Mouse (Mus musculus) stomach, postnatal 0 days (tissue): ENCODE data around the gene Mndal.
"Not testable (repeated sequence)": the region's sequence is repeated elsewhere in the genome, so short reads cannot be mapped to it uniquely, and the experiment has no call there.

Experiments used
- CTCF ChIP-seq: IDR thresholded peaks from 2 replicates; pipeline ENCODE4 v1.5.1; 2016; ENCODE audit warnings: antibody characterized with exemption, low read depth, mild to moderate bottlenecking, moderate library complexity
- EP300 ChIP-seq: optimal IDR thresholded peaks from 2 replicates; pipeline ENCODE3; 2016; ENCODE audit warnings: antibody characterized with exemption

GRCm38 (mm10) chr1:173868586-173868985 lies 73.7 kb downstream of the Mndal start:
- TF ChIP-seq CTCF, EP300: not testable (repeated sequence)
